Mouse (Mus musculus): Measurements from ENCODE around the gene Nub1.

Gene Nub1

GRCm38 (mm10) chr5:24738517-24738916 lies 53.2 kb downstream of the Nub1 start:
- no peak for ATAC-seq (ENCODE audit: insufficient number of reproducible peaks, low FRiP score, low TSS enrichment)

GRCm38 (mm10) chr5:24739141-24739753 lies 53.9 kb downstream of the Nub1 start:
- no peak for ATAC-seq (ENCODE audit: insufficient number of reproducible peaks, low FRiP score, low TSS enrichment)

GRCm38 (mm10) chr5:24741172-24741885 lies 56.0 kb downstream of the Nub1 start:
- ATAC-seq (ENCODE audit: insufficient number of reproducible peaks, low FRiP score, low TSS enrichment): no peak

- no peak for ATAC-seq (ENCODE audit: insufficient number of reproducible peaks, low FRiP score, low TSS enrichment)
Observed at GRCm38 (mm10) chr5:24743956-24744355, 58.6 kb downstream of the Nub1 start.

- no peak for ATAC-seq (ENCODE audit: insufficient number of reproducible peaks, low FRiP score, low TSS enrichment)
Observed at GRCm38 (mm10) chr5:24747533-24747932, 62.2 kb downstream of the Nub1 start.

- ATAC-seq (ENCODE audit: insufficient number of reproducible peaks, low FRiP score, low TSS enrichment): no peak
Observed at GRCm38 (mm10) chr5:24749731-24750130, 64.4 kb downstream of the Nub1 start.

GRCm38 (mm10) chr5:24750321-24751304 lies 65.3 kb downstream of the Nub1 start:
- peak; percentile 87 for ATAC-seq (ENCODE audit: insufficient number of reproducible peaks, low FRiP score, low TSS enrichment)

GRCm38 (mm10) chr5:24751305-24752174 lies 66.2 kb downstream of the Nub1 start:
- no peak for ATAC-seq (ENCODE audit: insufficient number of reproducible peaks, low FRiP score, low TSS enrichment)

- no peak for ATAC-seq (ENCODE audit: insufficient number of reproducible peaks, low FRiP score, low TSS enrichment)
Observed at GRCm38 (mm10) chr5:24752175-24752498, 66.8 kb downstream of the Nub1 start.

- no peak for ATAC-seq (ENCODE audit: insufficient number of reproducible peaks, low FRiP score, low TSS enrichment)
Observed at GRCm38 (mm10) chr5:24756931-24757330, 71.6 kb downstream of the Nub1 start.

GRCm38 (mm10) chr5:24757816-24758215 lies 72.5 kb downstream of the Nub1 start, which contains the start of gene Crygn:
Gene Crygn (minus strand): TSS chr5:24758008.
- ATAC-seq (ENCODE audit: insufficient number of reproducible peaks, low FRiP score, low TSS enrichment): no peak
